Mouse (Mus musculus) B cell, adult (primary cell): ENCODE measurements around the gene Spata20. TPM values are rescaled to one million over a fixed set of nuclear protein-coding genes. Genes with fewer than 3 reads are reported as not detected.

Source experiments
- total RNA-seq: library from RNA; stranded (reverse); gene quantifications from 4 replicates; pipeline ENCODE4 v1.2.4, GENCODE M21; 2023; ENCODE audit not compliant: inconsistent age

The Spata20 gene
- not detected in 4 replicates for total RNA-seq

DNA sequence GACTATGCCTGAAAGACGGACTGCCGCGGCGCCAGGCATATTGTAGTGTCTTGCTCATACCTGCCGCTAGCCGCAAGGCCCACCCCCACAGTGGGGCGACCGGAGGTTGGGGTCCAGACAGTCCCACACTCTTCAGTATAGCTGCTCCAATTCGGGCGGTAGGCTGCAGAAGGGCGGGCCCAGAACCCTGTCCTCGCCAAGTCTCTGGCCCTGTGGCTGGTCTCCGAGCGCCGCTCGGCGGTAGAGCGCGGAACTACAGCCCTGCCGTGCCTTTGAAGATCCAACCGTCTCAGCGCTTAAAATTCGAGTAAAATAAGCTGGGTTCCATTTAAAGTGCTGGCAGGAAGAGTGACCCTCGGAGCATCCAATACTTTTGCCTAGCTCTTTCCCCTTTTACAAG is at the start of gene Spata20:
Gene Spata20, minus strand, starts transcription at position 179 of the 400 bp plus-strand sequence.

GRCm38 (mm10) chr11:94521219-94521843 is 35.4 kb upstream of the Spata20 start, which contains the start of gene Mycbpap:
Gene Mycbpap, minus strand, starts transcription at chr11:94521742.

GRCm38 (mm10) chr11:94499661-94500152 is 13.7 kb upstream of the Spata20 start, which contains the start of gene Epn3:
Gene Epn3, minus strand, starts transcription at chr11:94499974.

DNA sequence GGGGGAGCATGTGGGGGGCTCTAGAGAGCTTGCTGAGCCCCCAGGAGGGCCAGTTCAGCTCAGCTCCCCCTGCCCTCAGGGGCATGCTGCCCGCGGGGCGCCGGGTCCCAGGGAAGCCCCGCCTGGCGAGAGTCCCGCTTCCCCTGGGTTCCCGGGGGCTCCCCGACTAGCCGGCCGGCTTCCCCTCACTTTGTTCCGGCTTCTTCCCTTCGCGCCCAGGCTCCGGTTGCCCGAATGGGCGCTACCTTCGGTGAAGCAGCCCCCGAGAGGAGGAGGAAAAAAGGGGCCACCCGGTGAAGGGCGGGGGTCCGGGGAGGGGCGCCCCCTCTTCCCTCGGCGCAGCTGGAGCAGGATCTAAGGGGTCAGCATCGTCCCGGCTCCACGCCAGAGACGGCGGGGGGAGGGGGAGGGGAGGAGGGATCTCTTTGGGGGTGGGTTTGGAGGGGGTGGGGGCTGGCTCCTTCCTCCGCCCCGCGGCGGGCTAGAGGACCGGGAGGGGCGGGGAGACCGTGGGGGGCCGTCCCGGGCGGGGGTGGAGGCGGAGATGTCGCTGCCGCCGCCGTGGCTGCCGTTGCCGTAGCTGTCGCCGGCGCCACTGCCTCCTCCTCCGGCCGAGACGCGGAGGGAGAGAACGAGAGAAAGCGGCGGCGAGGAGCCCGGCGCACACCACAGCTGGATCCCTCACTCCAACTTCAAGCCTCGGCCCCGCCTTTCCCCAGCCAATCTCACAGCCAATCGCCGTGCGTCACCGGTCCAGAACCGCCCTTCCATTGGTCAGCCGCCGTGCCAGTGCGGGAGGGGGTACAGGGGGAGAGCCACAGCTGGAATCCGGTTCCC is 12.1 kb downstream of the Spata20 start, which contains the start of gene Cacna1g:
Gene Cacna1g, minus strand, starts transcription at position 492 of the 837 bp plus-strand sequence.

Other genes starting within 250 kb of the Spata20 start
- not detected in 4 replicates for gene Wfikkn2, start 240.2 kb downstream of the Spata20 start, total RNA-seq
- not detected in 4 replicates for gene Gm21885, start 204.3 kb downstream of the Spata20 start, total RNA-seq
- gene Luc7l3, start 164.2 kb downstream of the Spata20 start, total RNA-seq, result 101 to 106 TPM (median 102 TPM) in 4 replicates
- 45.7 to 63.8 TPM (median 50.6 TPM) in 4 replicates for gene Ankrd40, start 158.2 kb downstream of the Spata20 start, total RNA-seq
- 1.2 to 3.4 TPM (median 2.4 TPM) in 4 replicates for gene Abcc3, start 93.2 kb downstream of the Spata20 start, total RNA-seq
- gene Cacna1g, start 12.0 kb downstream of the Spata20 start, total RNA-seq, result not detected in 4 replicates
- gene Epn3, start 13.8 kb upstream of the Spata20 start, total RNA-seq, result not detected in 4 replicates
- 0.27 to 0.80 TPM (median 0.61 TPM) in 3 of 4 replicates, not detected in the other for gene Mycbpap, start 35.6 kb upstream of the Spata20 start, total RNA-seq
- 6.9 to 8.9 TPM (median 7.5 TPM) in 4 replicates for gene Rsad1, start 63.1 kb upstream of the Spata20 start, total RNA-seq
- gene Chad, start 78.9 kb upstream of the Spata20 start, total RNA-seq, result not detected in 4 replicates
- gene Acsf2, start 115.7 kb upstream of the Spata20 start, total RNA-seq, result 70.5 to 83.1 TPM (median 77.5 TPM) in 4 replicates
- gene Lrrc59, start 143.6 kb upstream of the Spata20 start, total RNA-seq, result 63.6 to 73.3 TPM (median 67.2 TPM) in 4 replicates
- 17.3 to 27.4 TPM (median 22.4 TPM) in 4 replicates for gene Mrpl27, start 167.6 kb upstream of the Spata20 start, total RNA-seq
- 0.78 to 1.9 TPM (median 1.3 TPM) in 4 replicates for gene Eme1, start 167.8 kb upstream of the Spata20 start, total RNA-seq
- gene Xylt2, start 191.3 kb upstream of the Spata20 start, total RNA-seq, result 12.7 to 19.1 TPM (median 16.7 TPM) in 4 replicates
- gene Gm11541, start 218.3 kb upstream of the Spata20 start, total RNA-seq, result not detected in 4 replicates